Mouse (Mus musculus) heart, embryonic 15.5 days (tissue): ENCODE results near the gene Dcun1d4. TPM values are rescaled to one million over a fixed set of nuclear protein-coding genes. Genes with fewer than 3 reads are reported as not detected.
A peak's percentile ranks its signal among the peaks of the same experiment; 100 is the strongest.

Experiments
- ATAC-seq: fragments of 200-750 bp; cut with Nextera tagmentation; replicated peaks from 2 replicates; pipeline ENCODE4 v1.8.0; 2017; ENCODE audit warnings: low read depth, moderate TSS enrichment; ENCODE audit not compliant: insufficient number of reproducible peaks, insufficient read depth, low FRiP score
- H3K27ac ChIP-seq: fragments of 300-500 bp; sonication (generic); 2 replicates; pipeline ENCODE4 v1.5.1; 2015; ENCODE audit warnings: mild to moderate bottlenecking, inconsistent platforms
- H3K27me3 ChIP-seq: fragments of 300-500 bp; sonication (generic); 2 replicates; pipeline ENCODE4 v1.6.1; 2015; ENCODE audit warnings: inconsistent platforms
- H3K36me3 ChIP-seq: fragments of 300-500 bp; sonication (generic); 2 replicates; pipeline ENCODE4 v1.6.1; 2015; ENCODE audit warnings: mild to moderate bottlenecking, inconsistent platforms
- H3K4me1 ChIP-seq: fragments of 300-500 bp; sonication (generic); replicated peaks from 2 replicates; pipeline ENCODE4 v1.6.1; 2015; ENCODE audit warnings: inconsistent platforms
- H3K4me2 ChIP-seq: fragments of 300-500 bp; sonication (generic); 2 replicates; pipeline ENCODE4 v1.6.1; 2015; ENCODE audit warnings: inconsistent platforms, mild to moderate bottlenecking, moderate library complexity
- H3K4me3 ChIP-seq: fragments of 300-500 bp; sonication (generic); 2 replicates; pipeline ENCODE4 v1.5.1; 2015; ENCODE audit warnings: mild to moderate bottlenecking, inconsistent platforms
- H3K9ac ChIP-seq: fragments of 300-500 bp; sonication (generic); 2 replicates; pipeline ENCODE4 v1.6.1; 2015; ENCODE audit warnings: mild to moderate bottlenecking, inconsistent platforms
- H3K9me3 ChIP-seq: fragments of 300-500 bp; sonication (generic); replicated peaks from 2 replicates; pipeline ENCODE4 v1.6.1; 2016; ENCODE audit warnings: inconsistent platforms
- WGBS: fragments of 180-500 bp; shearing (Covaris S2); methylation state at CpG from one replicate; pipeline ENCODE4 v1.1.7; 2015; ENCODE audit warnings: mixed read lengths; 5-methylcytosine and 5-hydroxymethylcytosine counted together
- polyA plus RNA-seq: library from polyadenylated mRNA; unstranded; fragments of >200 nt; fragmentation: Nextera tagmentation; extraction: Ambion mirVana; gene quantifications from 2 replicates; pipeline ENCODE4 v1.2.1, GENCODE M21; 2015

Gene Dcun1d4
- polyA plus RNA-seq, 1 experiment from 2014 or later = 15.1 TPM

GRCm38 (mm10) chr5:73532222-73532621 lies 51.4 kb downstream of the Dcun1d4 start:
- Histone ChIP-seq H3K36me3 (0 out of 2 replicates have a peak, but pooled peaks cover 3% of the 10 kb centered on the region), H3K27me3 (no peaks in the 10 kb centered on the region), H3K27ac (no peak overlapping the region), H3K4me3 (no peak overlapping the region), H3K9ac (no peak overlapping the region), H3K4me2 (no peak overlapping the region), H3K9me3 (no peaks in the 10 kb centered on the region), H3K4me1 (0 out of 2 replicates have a peak, but pooled peaks cover 4% of the 10 kb centered on the region)
- WGBS = 80% methylated on average over 1 of the region's 1 CpGs
- ATAC-seq = no peak

GRCm38 (mm10) chr5:73532879-73533278 lies 52.1 kb downstream of the Dcun1d4 start:
- no peak for ATAC-seq
- no peak overlapping the region for H3K4me2 ChIP-seq
- peak overlapping the region; percentile 50 for H3K27ac ChIP-seq
- no peaks in the 10 kb centered on the region for H3K9me3 ChIP-seq
- H3K9ac ChIP-seq = no peak overlapping the region
- H3K36me3 ChIP-seq = 0 out of 2 replicates have a peak, but pooled peaks cover 3% of the 10 kb centered on the region
- H3K4me3 ChIP-seq = no peak overlapping the region
- H3K4me1 ChIP-seq = 0 out of 2 replicates have a peak, but pooled peaks cover 4% of the 10 kb centered on the region
- WGBS = 49% methylated on average over 9 of the region's 9 CpGs
- H3K27me3 ChIP-seq = no peaks in the 10 kb centered on the region

GRCm38 (mm10) chr5:73537669-73538068 lies 56.9 kb downstream of the Dcun1d4 start:
- WGBS = 87% methylated on average over 12 of the region's 12 CpGs
- Histone ChIP-seq H3K27ac (no peak overlapping the region), H3K27me3 (no peaks in the 10 kb centered on the region), H3K36me3 (0 out of 2 replicates have a peak, but pooled peaks cover 3% of the 10 kb centered on the region), H3K9me3 (no peaks in the 10 kb centered on the region), H3K4me3 (no peak overlapping the region), H3K4me2 (no peak overlapping the region), H3K9ac (no peak overlapping the region), H3K4me1 (0 out of 2 replicates have a peak, but pooled peaks cover 3% of the 10 kb centered on the region)
- ATAC-seq = no peak

- Histone ChIP-seq H3K27me3 (no peaks in the 10 kb centered on the region), H3K27ac (no peak overlapping the region), H3K4me1 (no peaks in the 10 kb centered on the region), H3K36me3 (0 out of 2 replicates have a peak, but pooled peaks cover 3% of the 10 kb centered on the region), H3K4me3 (no peak overlapping the region), H3K4me2 (no peak overlapping the region), H3K9ac (no peak overlapping the region), H3K9me3 (no peaks in the 10 kb centered on the region)
- no peak for ATAC-seq
- WGBS = 87% methylated on average over 11 of the region's 11 CpGs
Measured at GRCm38 (mm10) chr5:73538586-73539298, 57.9 kb downstream of the Dcun1d4 start.

GRCm38 (mm10) chr5:73539848-73540510 lies 59.2 kb downstream of the Dcun1d4 start:
- Histone ChIP-seq H3K27me3 (no peaks in the 10 kb centered on the region), H3K4me1 (no peaks in the 10 kb centered on the region), H3K27ac (no peak overlapping the region), H3K9me3 (no peaks in the 10 kb centered on the region), H3K9ac (no peak overlapping the region), H3K4me3 (no peak overlapping the region), H3K4me2 (no peak overlapping the region), H3K36me3 (0 out of 2 replicates have a peak, but pooled peaks cover 3% of the 10 kb centered on the region)
- ATAC-seq = no peak
- 68% methylated on average over 6 of the region's 6 CpGs for WGBS

- Histone ChIP-seq H3K4me2 (no peak overlapping the region), H3K9ac (no peak overlapping the region), H3K36me3 (no peaks in the 10 kb centered on the region), H3K9me3 (no peaks in the 10 kb centered on the region), H3K4me3 (no peak overlapping the region), H3K27me3 (no peaks in the 10 kb centered on the region), H3K4me1 (no peaks in the 10 kb centered on the region), H3K27ac (no peak overlapping the region)
- no peak for ATAC-seq
- 83% methylated on average over 2 of the region's 2 CpGs for WGBS
Measured at GRCm38 (mm10) chr5:73540511-73540871, 59.7 kb downstream of the Dcun1d4 start.

GRCm38 (mm10) chr5:73544111-73544753 lies 63.4 kb downstream of the Dcun1d4 start:
- H3K36me3 ChIP-seq = no peaks in the 10 kb centered on the region
- H3K27me3 ChIP-seq = no peaks in the 10 kb centered on the region
- H3K9me3 ChIP-seq = no peaks in the 10 kb centered on the region
- H3K4me2 ChIP-seq = no peak overlapping the region
- H3K4me3 ChIP-seq = no peak overlapping the region
- no peaks in the 10 kb centered on the region for H3K4me1 ChIP-seq
- H3K27ac ChIP-seq = no peak overlapping the region
- ATAC-seq = no peak
- 76% methylated on average over 10 of the region's 10 CpGs for WGBS
- no peak overlapping the region for H3K9ac ChIP-seq

GRCm38 (mm10) chr5:73545641-73546040 lies 64.8 kb downstream of the Dcun1d4 start:
- Histone ChIP-seq H3K36me3 (no peaks in the 10 kb centered on the region), H3K27ac (no peak overlapping the region), H3K4me2 (no peak overlapping the region), H3K27me3 (no peaks in the 10 kb centered on the region), H3K9me3 (no peaks in the 10 kb centered on the region), H3K9ac (no peak overlapping the region), H3K4me3 (no peak overlapping the region), H3K4me1 (no peaks in the 10 kb centered on the region)
- ATAC-seq = no peak
- WGBS = 73% methylated on average over 6 of the region's 6 CpGs

- Histone ChIP-seq H3K4me2 (no peak overlapping the region), H3K27ac (no peak overlapping the region), H3K36me3 (no peaks in the 10 kb centered on the region), H3K4me3 (no peak overlapping the region), H3K4me1 (no peaks in the 10 kb centered on the region), H3K9ac (no peak overlapping the region), H3K27me3 (no peaks in the 10 kb centered on the region), H3K9me3 (no peaks in the 10 kb centered on the region)
- WGBS = 86% methylated on average over 7 of the region's 7 CpGs
- ATAC-seq = no peak
Measured at GRCm38 (mm10) chr5:73547252-73547651, 66.5 kb downstream of the Dcun1d4 start.

- ATAC-seq = no peak
- Histone ChIP-seq H3K27me3 (no peaks in the 10 kb centered on the region), H3K36me3 (no peaks in the 10 kb centered on the region), H3K9me3 (no peaks in the 10 kb centered on the region), H3K4me3 (no peak overlapping the region), H3K4me1 (no peaks in the 10 kb centered on the region), H3K27ac (no peak overlapping the region), H3K9ac (no peak overlapping the region), H3K4me2 (no peak overlapping the region)
- 46% methylated on average over 7 of the region's 7 CpGs for WGBS
Measured at GRCm38 (mm10) chr5:73548237-73548636, 67.4 kb downstream of the Dcun1d4 start.

- ATAC-seq = no peak
- Histone ChIP-seq H3K9me3 (no peaks in the 10 kb centered on the region), H3K27me3 (no peaks in the 10 kb centered on the region), H3K4me2 (no peak overlapping the region), H3K27ac (no peak overlapping the region), H3K36me3 (no peaks in the 10 kb centered on the region), H3K4me3 (no peak overlapping the region), H3K4me1 (no peaks in the 10 kb centered on the region), H3K9ac (no peak overlapping the region)
- 88% methylated on average over 1 of the region's 1 CpGs for WGBS
Measured at GRCm38 (mm10) chr5:73548838-73549237, 68.0 kb downstream of the Dcun1d4 start.
